Mouse (Mus musculus) ovary, adult 18-20 months (tissue): ENCODE measurements at regions not wholly inside any gene's neighbourhood (a gene's known extent, or its start where the extent isn't known, plus 50 kb on each side); places are given as distances from the start of the nearest gene placed in this dataset.

Experiments used
- DNase-seq: peaks from one replicate; pipeline ENCODE4 v3.0.0; 2022; ENCODE audit warnings: low spot score, mixed read lengths

- DNase-seq, result no peak
Observed at GRCm38 (mm10) chr13:101824962-101825361, 56.9 kb upstream of the Pik3r1 start.

GRCm38 (mm10) chr13:101831872-101832629, 64.0 kb upstream of the Pik3r1 start:
- DNase-seq, result no peak

GRCm38 (mm10) chr13:101834546-101834945, 66.5 kb upstream of the Pik3r1 start:
- DNase-seq, result no peak

- no peak for DNase-seq
Observed at GRCm38 (mm10) chr13:101836992-101837391, 69.0 kb upstream of the Pik3r1 start.

GRCm38 (mm10) chr13:101844461-101845440, 76.7 kb upstream of the Pik3r1 start:
- DNase-seq, result peak; percentile 43

- DNase-seq, result no peak
Observed at GRCm38 (mm10) chr13:101846016-101846415, 78.0 kb upstream of the Pik3r1 start.

- DNase-seq, result no peak
Observed at GRCm38 (mm10) chr13:101847879-101848600, 80.0 kb upstream of the Pik3r1 start.

GRCm38 (mm10) chr13:101848601-101849147, 80.7 kb upstream of the Pik3r1 start:
- DNase-seq, result no peak

GRCm38 (mm10) chr13:101849416-101849815, 81.4 kb upstream of the Pik3r1 start:
- DNase-seq, result no peak

- DNase-seq, result no peak
Observed at GRCm38 (mm10) chr13:101851329-101851728, 83.3 kb upstream of the Pik3r1 start.

- DNase-seq, result no peak
Observed at GRCm38 (mm10) chr13:101852960-101853359, 84.9 kb upstream of the Pik3r1 start.

GRCm38 (mm10) chr13:101855141-101855540, 87.1 kb upstream of the Pik3r1 start:
- DNase-seq, result no peak

GRCm38 (mm10) chr13:101860704-101861103, 92.7 kb upstream of the Pik3r1 start:
- no peak for DNase-seq

- DNase-seq, result no peak
Observed at GRCm38 (mm10) chr13:101862011-101862410, 94.0 kb upstream of the Pik3r1 start.

GRCm38 (mm10) chr13:101863015-101863414, 95.0 kb upstream of the Pik3r1 start:
- DNase-seq, result no peak

GRCm38 (mm10) chr13:101863602-101864001, 95.6 kb upstream of the Pik3r1 start:
- DNase-seq, result no peak

- no peak for DNase-seq
Observed at GRCm38 (mm10) chr13:101866843-101867242, 98.8 kb upstream of the Pik3r1 start.

GRCm38 (mm10) chr13:101874761-101875160, 106.7 kb upstream of the Pik3r1 start:
- no peak for DNase-seq

GRCm38 (mm10) chr13:101876069-101876468, 108.1 kb upstream of the Pik3r1 start:
- no peak for DNase-seq

- no peak for DNase-seq
Observed at GRCm38 (mm10) chr13:101876601-101877000, 108.6 kb upstream of the Pik3r1 start.

GRCm38 (mm10) chr13:101878168-101878567, 110.2 kb upstream of the Pik3r1 start:
- no peak for DNase-seq

GRCm38 (mm10) chr13:101879561-101880081, 111.6 kb upstream of the Pik3r1 start:
- DNase-seq, result peak; percentile 42
